Mouse (Mus musculus) embryonic fibroblast, embryonic 13.5 days (primary cell): Measurements from ENCODE around the gene Aida. TPM values are rescaled to one million over a fixed set of nuclear protein-coding genes. Genes with fewer than 3 reads are reported as not detected.
"Not testable (repeated sequence)": the region's sequence is repeated elsewhere in the genome, so short reads cannot be mapped to it uniquely, and the experiment has no call there.

ENCODE experiments used
- H3K27ac ChIP-seq: 2 replicates; pipeline ENCODE4 v1.5.1; 2012; ENCODE audit warnings: low read length, control low read depth, inconsistent platforms; ENCODE audit not compliant: insufficient read depth
- H3K4me1 ChIP-seq: 2 replicates; pipeline ENCODE4 v1.6.1; 2011; ENCODE audit warnings: low read length; ENCODE audit not compliant: control insufficient read depth, insufficient read depth
- H3K4me3 ChIP-seq: 2 replicates; pipeline ENCODE4 v1.5.1; 2011; ENCODE audit warnings: mild to moderate bottlenecking, control low read depth, low read length; ENCODE audit not compliant: insufficient read depth
- CTCF ChIP-seq: IDR thresholded peaks from 2 replicates; pipeline ENCODE4 v1.5.1; 2011; ENCODE audit warnings: mild to moderate bottlenecking, control low read depth, low read length, moderate library complexity, borderline replicate concordance; ENCODE audit not compliant: insufficient read depth
- POLR2A ChIP-seq: IDR thresholded peaks from 2 replicates; pipeline ENCODE4 v1.6.1; 2011; ENCODE audit warnings: low read depth, mild to moderate bottlenecking, control low read depth, low read length, moderate library complexity
- polyA plus RNA-seq: library from polyadenylated mRNA; stranded (reverse); fragments of >200 nt; gene quantifications from 2 replicates; pipeline ENCODE4 v1.2.4, GENCODE M21; 2011; ENCODE audit warnings: low read depth; ENCODE audit not compliant: missing spikeins, insufficient read length

Aida gene
- polyA plus RNA-seq, 1 experiment, result 159 TPM

DNA sequence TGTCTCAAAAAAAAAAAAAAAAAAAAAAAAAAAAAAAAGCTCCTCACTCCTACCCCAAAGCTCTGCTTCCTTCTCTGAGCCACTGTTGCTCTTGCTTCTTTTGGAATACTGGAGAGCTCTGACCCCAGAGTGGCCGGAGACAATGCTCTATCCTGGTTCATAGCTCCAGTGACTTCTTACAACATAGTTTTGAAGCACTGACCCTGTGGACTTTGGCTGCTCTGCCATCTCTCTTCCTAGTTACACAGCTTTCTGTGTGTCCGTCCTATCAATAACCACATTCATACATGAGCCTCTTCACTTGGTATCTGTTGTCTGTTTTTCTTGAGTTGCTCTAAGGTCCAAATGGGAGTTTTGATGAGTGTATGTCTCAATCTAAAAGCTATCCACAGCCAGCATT is 15.7 kb downstream of the Aida start:
- H3K27ac ChIP-seq, result no peak overlapping the region
- no peaks in the 10 kb centered on the region for H3K4me1 ChIP-seq
- TF ChIP-seq CTCF (no peak), POLR2A (no peak)
- H3K4me3 ChIP-seq, result no peak overlapping the region

GRCm38 (mm10) chr1:183315783-183316182 is 19.4 kb downstream of the Aida start:
- no peak overlapping the region for H3K4me3 ChIP-seq
- TF ChIP-seq POLR2A, result no peak
- no peak for TF ChIP-seq CTCF
- H3K27ac ChIP-seq, result no peak overlapping the region
- H3K4me1 ChIP-seq, result no peaks in the 10 kb centered on the region

GRCm38 (mm10) chr1:183320708-183321107 is 24.3 kb downstream of the Aida start:
- peak overlapping the region; percentile 47; the same call in 1 of the 2 replicates for H3K27ac ChIP-seq
- H3K4me1 ChIP-seq, result no peaks in the 10 kb centered on the region
- TF ChIP-seq POLR2A, result no peak
- TF ChIP-seq CTCF, result no peak
- no peak overlapping the region for H3K4me3 ChIP-seq

DNA sequence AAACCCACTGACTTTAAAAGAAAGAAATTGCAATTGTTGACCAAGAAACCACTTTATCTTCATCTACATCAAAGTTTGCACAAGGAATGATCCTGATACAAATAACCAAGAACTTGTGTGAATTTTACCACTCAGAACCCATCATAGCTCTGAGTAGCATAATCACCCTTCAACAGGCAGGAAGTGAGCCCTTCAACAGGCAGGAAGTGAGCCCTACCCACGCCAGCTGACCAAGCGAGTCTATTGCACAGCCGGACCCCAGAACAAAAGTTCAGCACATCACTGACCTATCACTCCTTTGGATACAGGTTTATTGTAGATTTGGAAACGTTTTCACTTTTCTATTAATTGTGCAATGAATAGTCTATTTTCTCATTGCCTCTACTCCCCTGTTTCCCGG is 26.1 kb downstream of the Aida start:
- H3K4me3 ChIP-seq, H3K4me1 ChIP-seq, H3K27ac ChIP-seq: not testable (repeated sequence)

GRCm38 (mm10) chr1:183323923-183324322 is 27.5 kb downstream of the Aida start:
- H3K4me3 ChIP-seq, result no peak overlapping the region
- H3K4me1 ChIP-seq, result no peaks in the 10 kb centered on the region
- no peak overlapping the region for H3K27ac ChIP-seq
- TF ChIP-seq CTCF (no peak), POLR2A (no peak)

GRCm38 (mm10) chr1:183324433-183324832 is 28.0 kb downstream of the Aida start:
- H3K27ac ChIP-seq, result no peak overlapping the region
- TF ChIP-seq POLR2A (no peak), CTCF (no peak)
- H3K4me3 ChIP-seq, result no peak overlapping the region
- H3K4me1 ChIP-seq, result no peaks in the 10 kb centered on the region

- no peak overlapping the region for H3K4me3 ChIP-seq
- no peak for TF ChIP-seq CTCF
- no peak for TF ChIP-seq POLR2A
- no peaks in the 10 kb centered on the region for H3K4me1 ChIP-seq
- H3K27ac ChIP-seq, result no peak overlapping the region
These were observed 30.8 kb downstream of the Aida start for GRCm38 (mm10) chr1:183327171-183327570.

- not testable (repeated sequence) for H3K4me1 ChIP-seq, H3K4me3 ChIP-seq, H3K27ac ChIP-seq
These were observed 46.5 kb downstream of the Aida start for GRCm38 (mm10) chr1:183342902-183343301.

DNA sequence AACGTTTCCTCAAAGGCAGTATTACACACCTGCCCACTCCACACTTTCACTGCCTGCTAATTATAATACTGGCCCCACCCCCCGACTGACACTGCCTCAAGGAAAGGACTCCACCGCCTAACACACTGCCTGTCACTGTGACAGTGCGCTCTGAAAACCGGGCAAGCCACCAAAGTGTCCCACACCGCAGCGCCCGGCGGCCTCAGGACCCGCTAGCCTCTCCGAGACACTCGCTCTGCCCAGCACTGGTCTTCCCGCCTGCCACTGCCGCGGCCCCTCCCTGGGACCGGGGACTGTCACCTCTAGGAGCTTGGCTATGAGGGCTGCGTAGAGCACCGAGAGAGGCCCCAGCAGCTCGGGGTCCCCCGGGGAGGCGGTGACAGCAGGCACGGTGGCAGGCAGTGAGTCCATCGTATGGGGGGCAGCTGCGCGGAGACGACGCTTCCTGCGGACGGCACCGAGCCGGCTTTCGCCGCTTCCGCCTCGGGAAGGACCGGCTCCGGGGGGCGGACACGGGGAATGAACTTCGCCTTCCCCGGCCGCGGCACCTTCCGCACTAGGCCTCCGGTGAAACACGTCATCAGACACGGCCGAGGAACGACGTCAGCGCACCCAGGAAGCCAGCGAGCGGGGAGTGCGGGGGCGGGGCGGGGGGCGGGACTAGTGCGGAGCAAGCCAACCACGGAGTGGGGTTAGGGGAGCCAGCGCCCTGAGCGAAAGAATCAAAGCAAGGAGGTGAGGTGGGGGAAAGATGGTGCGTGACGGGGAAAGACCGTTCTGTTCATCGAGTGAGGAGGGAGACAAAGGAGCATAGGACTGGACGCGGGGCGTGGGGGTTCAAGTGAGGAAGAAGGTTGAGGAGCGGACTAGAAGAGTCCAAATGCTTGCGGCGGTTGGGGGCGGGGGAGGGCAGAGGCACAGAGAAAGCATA is 48.8 kb downstream of the Aida start:
- TF ChIP-seq CTCF (no peak), POLR2A (peak; percentile 88)
- peak overlapping the region; percentile 68 for H3K4me3 ChIP-seq
- no peak overlapping the region for H3K27ac ChIP-seq
- H3K4me1 ChIP-seq, result no peaks in the 10 kb centered on the region

DNA sequence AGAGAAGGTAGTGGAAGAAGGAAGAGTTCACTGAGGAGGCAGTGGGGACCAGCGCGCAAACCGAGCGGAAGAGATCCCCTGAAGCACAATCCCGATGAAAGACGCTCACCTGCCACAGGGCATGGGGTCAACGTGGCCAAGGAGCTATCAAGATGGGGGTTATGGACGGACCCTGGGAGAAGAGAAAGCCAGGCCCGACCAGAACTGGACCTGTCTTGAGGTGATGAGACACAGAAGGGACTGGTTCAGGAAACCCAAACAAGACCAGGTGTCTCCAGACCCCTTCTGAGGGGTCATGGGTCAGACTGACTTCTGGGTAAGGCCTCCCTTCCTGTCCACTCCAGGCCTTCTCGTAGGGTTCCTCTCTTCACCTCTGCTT is 49.4 kb downstream of the Aida start:
- TF ChIP-seq POLR2A (no peak), CTCF (no peak)
- no peaks in the 10 kb centered on the region for H3K4me1 ChIP-seq
- H3K4me3 ChIP-seq, result peak overlapping the region; percentile 68
- H3K27ac ChIP-seq, result no peak overlapping the region

- no peaks in the 10 kb centered on the region for H3K4me1 ChIP-seq
- H3K4me3 ChIP-seq, result no peak overlapping the region
- no peak overlapping the region for H3K27ac ChIP-seq
- TF ChIP-seq CTCF (no peak), POLR2A (no peak)
These were observed 53.5 kb downstream of the Aida start for GRCm38 (mm10) chr1:183349840-183350239.

DNA sequence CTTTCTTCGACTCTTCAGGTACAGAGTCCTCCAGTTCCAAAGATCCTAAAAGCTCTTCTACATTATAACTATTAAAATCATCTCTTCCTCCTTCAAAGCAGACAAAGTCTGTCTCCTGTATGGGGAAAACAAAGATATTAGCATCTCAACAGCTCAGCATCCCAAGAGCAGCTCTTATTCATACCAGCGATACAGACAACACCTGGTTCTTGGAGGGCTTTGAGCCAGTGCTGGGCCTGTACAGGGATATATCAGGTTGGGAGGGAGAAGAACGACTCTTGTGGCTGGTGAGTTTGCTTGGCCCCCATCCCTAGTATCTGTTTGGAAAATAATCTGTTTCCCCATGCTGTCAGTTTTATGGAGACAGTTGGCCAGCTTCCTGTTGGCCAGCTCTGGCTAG is 62.5 kb downstream of the Aida start:
- TF ChIP-seq POLR2A (no peak), CTCF (no peak)
- H3K4me3 ChIP-seq, result no peak overlapping the region

More for the DNA sequence above, 62.5 kb downstream of the Aida start:
- H3K4me1 ChIP-seq, result no peaks in the 10 kb centered on the region
- no peak overlapping the region for H3K27ac ChIP-seq
